Mouse (Mus musculus) MN1 (cell line): ENCODE data around the gene Tdrd6.
A peak's percentile ranks its signal among the peaks of the same experiment; 100 is the strongest.

ENCODE experiments used
- DNase-seq: peaks from one replicate; pipeline ENCODE4 v3.0.0-alpha.2; 2016; ENCODE audit warnings: low spot score

Tdrd6 gene

GRCm38 (mm10) chr17:43629496-43630426, at the start of gene Tdrd6:
Tdrd6 (minus strand) TSS chr17:43630299.
- no peak for DNase-seq

GRCm38 (mm10) chr17:43677317-43677716, 47.2 kb upstream of the Tdrd6 start:
- DNase-seq = no peak

- no peak for DNase-seq
These were observed 46.1 kb upstream of the Tdrd6 start for GRCm38 (mm10) chr17:43676241-43676640.

DNA sequence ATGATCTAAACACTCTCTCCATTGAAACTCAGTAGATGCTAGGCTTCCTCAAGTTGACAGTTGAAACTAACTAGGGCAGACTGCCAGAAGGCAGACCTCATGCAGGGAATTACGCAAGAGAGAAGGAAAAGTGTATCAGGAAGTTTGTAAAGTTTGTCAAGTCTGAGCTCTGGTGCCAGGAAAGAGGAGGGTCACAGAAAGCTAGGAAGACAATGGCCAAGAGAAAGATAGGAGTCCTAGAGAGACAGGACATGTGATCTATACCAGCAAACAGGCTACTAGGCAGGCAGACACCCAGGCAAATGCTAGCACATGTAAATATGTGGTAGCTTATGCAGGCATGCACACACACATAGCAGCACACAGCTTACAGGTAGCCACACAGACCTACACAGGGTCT, 45.1 kb upstream of the Tdrd6 start:
- no peak for DNase-seq

- no peak for DNase-seq
These were observed 41.8 kb upstream of the Tdrd6 start for GRCm38 (mm10) chr17:43671907-43672306.

GRCm38 (mm10) chr17:43669145-43669695, 39.1 kb upstream of the Tdrd6 start:
- no peak for DNase-seq

- no peak for DNase-seq
These were observed 37.3 kb upstream of the Tdrd6 start, which contains the start of gene Cyp39a1 for GRCm38 (mm10) chr17:43667290-43667843. Cyp39a1 (plus strand) TSS chr17:43667425.

- peak; percentile 96 for DNase-seq
These were observed 36.6 kb upstream of the Tdrd6 start, which contains the start of gene Slc25a27 for GRCm38 (mm10) chr17:43666576-43667289. Slc25a27 (minus strand) TSS chr17:43667214.

GRCm38 (mm10) chr17:43651314-43652046, 21.4 kb upstream of the Tdrd6 start:
- no peak for DNase-seq

DNA sequence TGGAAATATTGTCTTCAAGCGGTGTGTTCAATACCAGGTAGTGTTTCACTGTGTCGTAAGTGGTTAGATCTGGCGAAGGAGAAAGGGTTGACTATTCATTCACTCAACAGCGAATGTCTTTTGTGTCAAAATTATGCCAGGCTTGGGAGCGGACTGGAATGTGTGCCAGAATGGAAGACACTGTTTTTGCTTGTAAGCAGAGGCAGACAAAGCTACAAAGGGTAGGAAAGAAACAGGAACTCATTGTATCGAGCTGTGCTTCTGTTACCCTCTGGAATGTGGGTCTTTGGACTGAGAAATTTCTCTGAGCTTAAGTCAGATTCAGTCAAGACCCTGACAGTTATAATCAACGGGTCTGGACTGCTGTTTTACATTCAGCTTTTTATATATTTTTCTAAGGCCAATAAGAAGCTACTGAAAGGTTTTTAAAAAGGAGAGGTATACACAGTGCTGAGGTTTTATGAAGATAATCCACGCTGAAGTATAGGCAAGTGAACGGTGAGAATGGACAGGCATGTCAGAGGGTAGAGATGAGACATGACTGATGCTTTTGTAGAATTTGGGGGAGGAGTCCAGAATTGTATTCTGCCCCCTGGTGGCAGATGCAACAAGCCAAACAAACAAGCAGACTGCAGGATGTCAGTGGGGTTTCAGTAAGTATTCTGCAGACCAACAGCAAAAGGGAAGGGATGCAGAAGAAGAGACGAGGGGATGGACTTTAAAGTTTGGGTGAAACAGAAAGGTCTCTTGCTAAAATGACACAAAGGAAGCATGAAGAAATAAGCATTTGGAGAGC, 19.7 kb upstream of the Tdrd6 start:
- no peak for DNase-seq

GRCm38 (mm10) chr17:43646925-43647324, 16.8 kb upstream of the Tdrd6 start:
- no peak for DNase-seq

DNA sequence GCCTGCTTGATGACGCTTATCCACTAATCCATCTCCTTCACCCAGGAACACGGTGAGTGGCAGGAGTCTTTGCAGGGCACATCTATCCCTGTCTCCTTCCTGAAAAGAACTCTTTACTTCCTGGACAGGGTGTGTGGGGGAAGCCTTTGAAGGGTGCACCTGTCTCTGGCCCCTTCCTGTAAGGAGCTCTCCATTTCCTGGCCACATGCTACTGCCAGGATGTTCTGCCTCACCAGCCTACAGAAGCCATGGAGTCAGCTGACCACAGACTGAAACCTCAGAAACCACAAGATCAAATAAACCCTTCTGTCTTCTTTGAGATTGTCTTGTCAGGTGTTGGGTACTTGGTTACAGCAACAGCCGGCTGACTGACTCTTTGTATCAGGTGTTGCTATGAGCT, 15.0 kb upstream of the Tdrd6 start:
- no peak for DNase-seq

DNA sequence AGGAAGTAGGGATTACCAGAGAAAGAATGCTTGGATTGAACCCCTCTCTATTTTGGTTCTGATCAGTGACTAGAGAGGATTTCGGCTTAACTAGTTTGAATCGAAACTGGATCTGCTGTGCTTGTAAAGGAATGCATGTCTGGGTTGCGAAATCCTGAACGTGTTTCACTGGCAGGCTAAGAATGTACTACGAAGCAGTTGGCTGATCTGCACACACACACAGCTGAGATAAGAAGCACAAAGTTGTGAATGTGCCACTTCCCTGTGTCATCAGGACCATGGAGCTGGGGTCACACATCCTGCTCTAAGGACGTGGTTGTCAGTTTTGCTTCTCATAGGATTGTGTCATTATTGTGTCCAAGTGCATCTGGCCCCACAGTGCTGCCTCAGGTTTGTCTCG, 14.3 kb upstream of the Tdrd6 start:
- no peak for DNase-seq

DNA sequence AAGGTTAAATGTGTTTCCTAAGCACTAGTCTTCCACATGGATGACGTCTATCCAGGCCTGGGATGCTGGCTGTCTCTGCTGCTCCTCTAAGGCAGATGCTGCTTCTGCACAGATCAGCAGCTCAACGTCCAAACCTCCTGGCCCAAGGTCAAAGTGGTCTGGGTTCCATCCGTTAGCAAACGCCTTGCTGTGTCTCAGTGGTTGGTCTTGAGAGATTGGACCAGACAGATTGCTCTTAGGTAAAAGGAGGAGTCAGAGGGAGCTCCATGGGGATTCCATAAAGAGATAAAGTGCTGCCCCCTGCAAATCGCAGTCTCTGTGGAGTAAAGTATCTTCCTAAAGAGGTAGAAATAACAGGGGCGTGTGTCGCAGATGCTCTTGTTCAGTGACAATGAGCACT, 13.1 kb upstream of the Tdrd6 start:
- DNase-seq = no peak

DNA sequence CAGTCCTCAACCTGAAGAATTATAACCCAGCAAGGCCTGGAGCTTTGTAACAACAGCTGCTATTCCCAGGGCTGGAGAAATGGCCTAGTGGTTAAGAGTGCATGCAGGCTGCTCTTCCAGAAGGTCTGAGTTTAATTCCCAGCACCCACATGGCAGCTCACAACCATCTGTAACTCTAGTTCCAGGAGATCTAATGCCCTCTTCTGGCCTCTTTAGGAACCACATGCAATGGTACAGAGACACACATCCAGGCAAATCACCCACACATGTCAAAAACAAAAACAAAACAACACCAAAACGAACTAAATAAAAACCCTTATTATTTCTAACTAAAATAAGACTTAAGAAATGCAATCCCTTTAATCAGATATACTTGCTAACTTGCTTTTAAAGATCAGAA, 10.7 kb upstream of the Tdrd6 start:
- DNase-seq = no peak

DNA sequence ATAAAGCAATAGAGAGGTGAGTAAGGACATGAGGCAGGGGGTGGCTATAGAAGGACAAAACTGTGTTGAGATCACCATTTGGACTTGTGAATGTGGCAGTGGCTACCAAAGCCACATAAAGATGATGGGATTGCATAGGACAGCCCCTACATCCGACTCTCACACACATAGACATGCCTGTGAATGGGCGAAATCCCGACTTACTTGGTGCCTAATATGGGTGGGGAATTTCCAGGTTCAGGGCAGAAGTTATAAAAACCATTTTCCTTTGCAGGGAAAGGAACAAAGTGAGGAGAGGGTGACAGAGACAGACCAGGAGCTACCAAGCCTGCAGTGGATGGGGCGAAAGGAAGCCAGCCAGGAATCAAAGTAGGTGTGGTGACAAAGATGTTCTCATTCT, 7.0 kb upstream of the Tdrd6 start:
- DNase-seq = no peak

DNA sequence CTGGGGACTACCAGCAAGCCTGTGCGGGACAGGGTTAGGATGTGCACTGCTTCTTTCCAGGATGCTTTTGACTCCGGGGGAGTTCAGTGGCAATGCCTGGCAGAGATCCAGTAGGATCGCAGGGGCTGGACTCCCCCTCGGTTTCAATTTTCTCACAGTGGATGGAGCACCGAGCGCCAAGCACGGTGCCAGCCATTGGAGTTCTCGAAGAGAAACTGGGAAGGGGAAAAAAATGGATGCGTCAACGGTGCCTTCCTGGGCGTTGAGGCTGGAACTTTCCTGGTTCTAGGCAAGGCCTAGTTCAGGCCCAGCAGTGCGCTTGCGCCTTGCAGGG, 295 bp upstream of the Tdrd6 start:
- DNase-seq = no peak

DNA sequence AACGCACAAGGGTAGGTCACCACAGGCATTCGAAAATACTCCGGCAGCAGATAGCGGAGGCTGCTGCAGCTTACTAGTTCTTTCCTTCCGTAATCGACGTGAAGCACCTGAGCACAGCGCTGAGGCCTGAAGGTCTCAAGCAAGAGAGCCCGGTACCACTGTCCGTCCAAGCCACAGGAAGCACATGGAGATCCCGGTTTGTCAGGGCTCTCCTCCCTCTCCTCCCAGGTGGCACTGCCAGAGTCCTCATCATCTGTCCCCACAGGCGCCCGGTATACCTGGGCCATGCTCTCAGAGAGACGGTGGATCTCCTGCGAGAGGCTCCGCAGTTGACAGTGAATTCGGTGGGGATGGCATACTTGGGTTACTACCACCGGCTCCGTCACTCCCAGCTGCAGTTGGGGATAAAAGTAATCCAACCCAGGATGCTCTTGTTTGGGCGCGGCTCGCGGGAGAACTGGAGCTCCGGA, 1.0 kb downstream of the Tdrd6 start:
- no peak for DNase-seq

DNA sequence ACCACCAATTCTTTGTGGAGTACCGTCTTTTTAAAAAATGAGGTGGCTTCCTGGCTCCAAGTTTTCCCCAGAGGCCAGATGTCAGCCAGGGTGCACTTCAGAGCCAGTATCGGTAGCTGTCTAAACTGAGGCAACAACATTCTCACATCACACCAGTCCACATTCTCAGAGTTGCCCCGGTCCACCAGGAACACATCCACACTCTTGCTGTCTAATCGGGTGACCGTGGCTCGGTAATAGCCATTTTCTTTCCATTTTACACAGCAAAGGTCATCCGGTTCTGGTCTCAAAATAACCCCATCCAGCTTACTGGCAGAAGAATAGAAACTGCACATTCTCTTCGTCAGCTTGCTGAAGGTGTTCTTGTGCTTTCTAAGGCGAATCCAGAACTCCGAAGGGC, 1.9 kb downstream of the Tdrd6 start:
- DNase-seq = no peak

- DNase-seq = no peak
These were observed 8.0 kb downstream of the Tdrd6 start for GRCm38 (mm10) chr17:43622076-43622475.

DNA sequence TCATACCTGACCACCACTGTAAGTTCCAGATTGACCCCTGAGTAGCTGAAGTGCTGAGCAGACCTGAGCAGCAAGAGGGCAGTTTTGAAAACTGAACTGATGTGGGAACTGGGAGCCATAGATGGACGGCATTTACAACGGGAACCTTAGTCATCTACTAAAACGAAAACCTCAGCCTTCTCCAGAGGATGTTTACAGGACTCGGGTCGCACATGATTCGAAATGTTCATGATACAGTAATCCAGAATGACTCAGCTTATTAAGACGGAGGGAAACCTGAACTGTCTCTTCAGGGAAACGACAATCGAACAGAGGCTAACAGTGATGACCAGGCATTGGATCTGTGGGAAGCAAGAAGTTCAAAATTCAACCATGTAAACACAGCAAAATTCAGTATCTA, 10.9 kb downstream of the Tdrd6 start:
- DNase-seq = no peak
